Mouse (Mus musculus) ES-Bruce4 (cell line): ENCODE data around the gene Scfd2. TPM values are rescaled to one million over a fixed set of nuclear protein-coding genes. Genes with fewer than 3 reads are reported as not detected.

Source experiments
- H3K27ac ChIP-seq: 2 replicates; pipeline ENCODE4 v1.5.1; 2012; ENCODE audit warnings: low read length, inconsistent platforms; ENCODE audit not compliant: insufficient read depth
- H3K27me3 ChIP-seq: 2 replicates; pipeline ENCODE4 v1.6.1; 2012; ENCODE audit warnings: mild to moderate bottlenecking, low read length, inconsistent platforms; ENCODE audit not compliant: control insufficient read depth, poor library complexity, insufficient read depth, severe bottlenecking
- H3K36me3 ChIP-seq: 2 replicates; pipeline ENCODE4 v1.6.1; 2012; ENCODE audit warnings: inconsistent platforms, mild to moderate bottlenecking, low read length, moderate library complexity; ENCODE audit not compliant: control insufficient read depth, poor library complexity, insufficient read depth, severe bottlenecking
- H3K4me1 ChIP-seq: one replicate; pipeline ENCODE4 v1.8.1; 2011; ENCODE audit warnings: low read length; ENCODE audit not compliant: control insufficient read depth, insufficient read depth
- H3K4me3 ChIP-seq: 2 replicates; pipeline ENCODE4 v1.5.1; 2011; ENCODE audit warnings: low read depth, mild to moderate bottlenecking, low read length
- H3K9ac ChIP-seq: 2 replicates; pipeline ENCODE4 v1.6.1; 2012; ENCODE audit warnings: low read depth, mild to moderate bottlenecking, inconsistent platforms; ENCODE audit not compliant: poor library complexity, severe bottlenecking
- H3K9me3 ChIP-seq: replicated peaks from 2 replicates; pipeline ENCODE4 v1.6.1; 2012; ENCODE audit warnings: mild to moderate bottlenecking, low read length, inconsistent platforms; ENCODE audit not compliant: control insufficient read depth, poor library complexity, insufficient read depth, severe bottlenecking
- CTCF ChIP-seq: IDR thresholded peaks from one replicate; pipeline ENCODE4 v1.8.1; 2011; ENCODE audit warnings: low read depth, low read length
- EP300 ChIP-seq: IDR thresholded peaks from 2 replicates; pipeline ENCODE4 v1.6.1; 2011; ENCODE audit warnings: low read depth, low read length; ENCODE audit not compliant: insufficient read depth
- POLR2A ChIP-seq: IDR thresholded peaks from one replicate; pipeline ENCODE4 v1.8.1; 2011; ENCODE audit warnings: low read length; ENCODE audit not compliant: insufficient read depth
- polyA plus RNA-seq: library from polyadenylated mRNA; stranded (reverse); fragments of >200 nt; gene quantifications from 2 replicates; pipeline ENCODE4 v1.2.4, GENCODE M21; 2011; ENCODE audit warnings: low read depth; ENCODE audit not compliant: missing spikeins, insufficient read depth, insufficient read length

Gene Scfd2
- polyA plus RNA-seq, 1 experiment: 5.8 TPM

DNA sequence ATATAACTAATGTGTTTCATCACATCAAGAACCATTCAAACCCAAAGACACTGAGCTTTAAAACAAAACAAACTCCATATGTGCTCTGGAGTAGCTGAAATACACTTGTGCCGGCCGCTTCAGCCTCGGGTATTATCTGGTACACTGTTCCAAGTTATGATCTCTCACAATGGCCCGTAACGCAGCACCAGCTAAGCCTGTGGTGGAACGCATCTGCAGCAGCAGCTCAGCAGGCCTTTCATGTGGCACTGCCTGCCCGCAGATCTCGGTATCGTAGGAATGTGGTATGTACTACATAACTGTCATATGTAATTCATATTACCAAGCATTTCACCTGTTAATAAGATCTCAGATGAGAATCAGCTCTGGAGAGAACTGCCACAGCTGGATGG, 164.9 kb downstream of the Scfd2 start:
- Histone ChIP-seq H3K36me3 (no peaks in the 10 kb centered on the region), H3K27ac (no peak overlapping the region), H3K4me1 (peaks cover 3% of the 10 kb centered on the region), H3K27me3 (no peaks in the 10 kb centered on the region), H3K4me3 (no peak overlapping the region), H3K9me3 (no peaks in the 10 kb centered on the region), H3K9ac (no peak overlapping the region)
- no peak for TF ChIP-seq EP300
- TF ChIP-seq POLR2A: no peak
- TF ChIP-seq CTCF: no peak

DNA sequence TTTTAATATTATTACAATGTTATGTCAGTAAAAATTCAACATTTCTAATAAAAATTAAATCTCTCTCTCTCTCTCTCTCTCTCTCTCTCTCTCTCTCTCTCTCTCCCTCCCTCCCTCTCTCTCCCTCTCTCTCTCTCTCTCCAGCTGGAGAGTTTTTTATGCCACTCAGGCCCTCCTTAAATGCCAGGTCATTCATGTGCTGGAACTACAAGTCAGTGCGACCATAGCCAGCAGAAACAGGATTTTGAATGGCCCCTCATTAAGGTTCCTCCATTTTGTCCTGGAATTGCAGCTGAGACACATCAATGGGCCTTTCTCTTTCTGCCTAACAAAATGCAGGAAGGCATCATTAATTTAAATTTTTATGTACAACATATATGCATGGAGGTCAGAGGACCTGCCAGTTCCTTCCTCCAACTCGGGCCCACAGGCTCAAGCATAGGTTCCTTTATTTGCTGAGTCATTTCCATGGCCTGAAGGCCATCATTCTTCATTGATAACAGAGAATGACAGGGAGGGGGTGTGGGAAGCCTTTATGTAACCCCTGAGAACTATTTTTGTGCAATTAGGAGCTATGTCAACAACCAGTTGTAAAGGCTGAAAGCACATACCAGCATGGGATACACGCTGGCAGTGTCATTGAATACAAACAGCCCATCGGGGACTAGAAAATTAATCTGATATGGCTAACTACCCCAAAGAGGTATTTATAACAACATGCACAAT, 165.4 kb downstream of the Scfd2 start:
- TF ChIP-seq CTCF (no peak), POLR2A (no peak), EP300 (no peak)
- H3K27me3 ChIP-seq: no peaks in the 10 kb centered on the region
- no peak overlapping the region for H3K27ac ChIP-seq
- H3K4me1 ChIP-seq: peaks cover 3% of the 10 kb centered on the region
- no peak overlapping the region for H3K4me3 ChIP-seq
- no peaks in the 10 kb centered on the region for H3K9me3 ChIP-seq
- H3K36me3 ChIP-seq: no peaks in the 10 kb centered on the region
- H3K9ac ChIP-seq: no peak overlapping the region

DNA sequence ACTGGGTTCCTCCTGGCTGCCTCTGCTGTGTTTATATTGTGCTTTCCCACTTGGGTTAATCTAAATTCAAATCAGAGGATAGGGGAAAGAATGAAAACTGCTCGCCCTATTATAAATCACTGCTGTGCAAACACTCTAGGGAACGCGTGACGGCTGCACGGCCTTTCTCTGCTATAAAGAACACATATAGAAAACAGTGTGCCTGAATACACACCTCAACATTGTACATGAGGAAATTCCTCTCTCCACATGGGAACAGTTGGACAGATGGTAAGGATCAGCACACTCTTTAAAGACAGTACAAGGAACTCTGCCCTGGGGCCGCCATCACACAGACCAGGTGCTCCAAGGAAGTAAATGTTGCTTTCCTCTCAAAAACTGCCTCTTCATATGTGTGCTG, 166.2 kb downstream of the Scfd2 start:
- no peaks in the 10 kb centered on the region for H3K9me3 ChIP-seq
- H3K4me3 ChIP-seq: no peak overlapping the region
- H3K27me3 ChIP-seq: no peaks in the 10 kb centered on the region
- no peak overlapping the region for H3K9ac ChIP-seq
- no peak overlapping the region for H3K27ac ChIP-seq
- TF ChIP-seq EP300 (no peak), POLR2A (no peak), CTCF (no peak)
- peaks cover 3% of the 10 kb centered on the region for H3K4me1 ChIP-seq
- no peaks in the 10 kb centered on the region for H3K36me3 ChIP-seq

DNA sequence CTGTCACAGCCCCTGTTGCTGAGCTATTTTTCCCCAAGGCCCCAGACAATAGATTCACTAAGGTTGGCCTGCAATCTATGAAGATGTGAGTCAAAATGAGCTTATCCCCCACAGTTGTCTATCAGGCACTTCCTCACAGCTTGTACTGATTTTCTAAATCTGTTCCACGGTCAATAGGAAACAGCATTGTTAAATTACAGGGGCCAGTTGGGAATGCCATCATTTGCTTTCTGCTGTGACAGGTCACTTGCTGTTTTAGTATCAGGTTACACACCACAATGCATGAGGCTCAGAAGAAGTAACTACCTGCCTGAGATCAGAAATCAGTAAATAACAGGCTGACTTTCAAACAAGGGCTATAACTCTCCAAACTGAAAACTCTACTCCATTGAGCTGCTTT, 168.3 kb downstream of the Scfd2 start:
- TF ChIP-seq EP300 (no peak), CTCF (no peak), POLR2A (no peak)
- Histone ChIP-seq H3K4me3 (no peak overlapping the region), H3K9me3 (no peaks in the 10 kb centered on the region), H3K4me1 (peaks cover 3% of the 10 kb centered on the region), H3K9ac (no peak overlapping the region), H3K36me3 (no peaks in the 10 kb centered on the region), H3K27me3 (no peaks in the 10 kb centered on the region), H3K27ac (no peak overlapping the region)

DNA sequence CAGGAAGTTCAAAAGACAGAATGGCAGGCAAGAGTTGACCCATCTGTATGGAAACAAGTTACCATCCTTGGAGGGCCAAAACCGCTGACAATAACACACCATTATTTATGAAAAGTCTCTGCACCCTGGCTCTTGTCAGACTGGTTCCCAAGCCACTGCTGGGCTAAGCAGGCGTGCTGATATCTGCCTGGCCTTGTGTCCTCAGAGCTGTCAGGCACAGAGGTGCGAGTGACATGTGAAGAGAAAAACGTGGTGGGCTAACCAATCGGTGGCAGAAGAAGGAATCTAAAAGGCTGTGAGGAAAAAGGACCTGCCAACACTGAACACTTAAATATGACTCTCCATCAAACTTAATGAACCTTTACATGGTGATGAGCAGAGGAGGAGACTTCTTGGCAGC, 170.0 kb downstream of the Scfd2 start:
- Histone ChIP-seq H3K4me3 (no peak overlapping the region), H3K9ac (no peak overlapping the region), H3K9me3 (no peaks in the 10 kb centered on the region), H3K4me1 (peaks cover 3% of the 10 kb centered on the region), H3K27ac (no peak overlapping the region), H3K27me3 (no peaks in the 10 kb centered on the region), H3K36me3 (no peaks in the 10 kb centered on the region)
- no peak for TF ChIP-seq EP300
- no peak for TF ChIP-seq CTCF
- no peak for TF ChIP-seq POLR2A

DNA sequence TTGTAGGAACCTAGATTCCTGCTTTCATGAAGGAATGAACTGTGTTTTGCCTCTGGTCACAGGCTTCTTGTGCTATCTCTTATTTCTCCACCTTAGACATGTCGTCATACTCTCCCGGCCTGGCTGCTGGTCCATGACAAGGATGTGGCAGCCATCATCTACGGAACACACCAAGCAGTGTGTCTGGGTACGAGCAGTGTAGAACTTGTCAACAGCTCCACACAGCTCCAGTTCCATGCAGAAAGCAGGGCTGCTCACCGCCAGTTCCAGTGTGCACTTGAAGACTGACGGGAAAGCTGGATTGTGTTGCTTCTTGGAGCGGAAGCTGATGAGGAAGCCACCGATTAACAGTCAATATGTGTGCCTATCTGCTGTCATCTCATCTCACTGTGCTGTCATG, 173.5 kb downstream of the Scfd2 start:
- H3K27ac ChIP-seq: no peak overlapping the region
- no peaks in the 10 kb centered on the region for H3K9me3 ChIP-seq
- H3K4me1 ChIP-seq: no peaks in the 10 kb centered on the region
- TF ChIP-seq POLR2A: no peak
- TF ChIP-seq CTCF: no peak
- TF ChIP-seq EP300: no peak
- no peaks in the 10 kb centered on the region for H3K36me3 ChIP-seq
- H3K27me3 ChIP-seq: no peaks in the 10 kb centered on the region
- H3K4me3 ChIP-seq: no peak overlapping the region
- H3K9ac ChIP-seq: no peak overlapping the region
